Mouse (Mus musculus): ENCODE measurements at regions not wholly inside any gene's neighbourhood (a gene's known extent, or its start where the extent isn't known, plus 50 kb on each side); places are given as distances from the start of the nearest gene placed in this dataset.
"Not testable (repeated sequence)": the region's sequence is repeated elsewhere in the genome, so short reads cannot be mapped to it uniquely, and the experiment has no call there.

GRCm38 (mm10) chr15:41283199-41283598 lies 1149.0 kb downstream of the 9330182O14Rik start:
- no peak for DNase-seq (ENCODE audit: low spot score in 2 of 2)

- no peak for DNase-seq (ENCODE audit: low spot score in 2 of 2)
These were observed 1152.7 kb downstream of the 9330182O14Rik start for GRCm38 (mm10) chr15:41286809-41287413.

DNA sequence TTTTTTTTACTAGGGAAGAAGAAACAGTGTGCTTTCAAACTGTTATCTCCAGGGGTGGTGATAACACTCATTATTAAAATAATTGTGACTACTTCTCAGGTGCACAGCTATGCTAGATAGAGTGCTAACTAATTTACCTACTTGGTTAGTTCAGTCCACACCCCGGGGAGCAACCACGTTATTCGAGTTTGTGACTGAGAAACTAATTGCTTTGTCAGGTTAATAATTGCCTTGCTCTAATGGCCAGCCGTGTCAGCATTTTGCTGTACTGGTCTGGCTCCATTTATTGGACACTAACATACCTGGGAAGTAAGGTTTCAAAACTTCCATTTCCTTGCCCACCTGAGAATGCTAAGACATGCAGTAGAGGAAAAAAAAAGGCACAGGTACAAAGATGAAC lies 1163.3 kb downstream of the 9330182O14Rik start:
- no peak for DNase-seq (ENCODE audit: low spot score in 2 of 2)

DNA sequence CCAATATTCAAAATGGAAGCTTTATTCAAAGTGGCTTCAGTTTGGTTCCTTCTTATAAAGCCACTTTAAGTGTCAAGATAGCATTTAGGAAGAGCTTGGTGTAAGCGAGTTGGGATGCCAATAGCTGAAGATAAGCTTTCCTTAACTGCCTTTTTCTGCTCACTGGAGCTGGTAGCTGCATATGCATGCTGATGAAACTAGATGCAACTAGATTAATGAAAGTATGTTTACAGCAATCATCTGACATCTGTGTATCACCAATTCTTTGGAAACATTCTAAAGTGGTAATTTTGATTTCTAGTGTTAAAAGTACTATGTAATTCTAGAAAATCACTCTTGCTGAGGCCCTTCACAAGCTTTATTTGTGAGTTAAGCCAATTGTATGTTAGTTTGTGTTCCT lies 1172.5 kb downstream of the 9330182O14Rik start:
- no peak for DNase-seq (ENCODE audit: low spot score in 2 of 2)

DNA sequence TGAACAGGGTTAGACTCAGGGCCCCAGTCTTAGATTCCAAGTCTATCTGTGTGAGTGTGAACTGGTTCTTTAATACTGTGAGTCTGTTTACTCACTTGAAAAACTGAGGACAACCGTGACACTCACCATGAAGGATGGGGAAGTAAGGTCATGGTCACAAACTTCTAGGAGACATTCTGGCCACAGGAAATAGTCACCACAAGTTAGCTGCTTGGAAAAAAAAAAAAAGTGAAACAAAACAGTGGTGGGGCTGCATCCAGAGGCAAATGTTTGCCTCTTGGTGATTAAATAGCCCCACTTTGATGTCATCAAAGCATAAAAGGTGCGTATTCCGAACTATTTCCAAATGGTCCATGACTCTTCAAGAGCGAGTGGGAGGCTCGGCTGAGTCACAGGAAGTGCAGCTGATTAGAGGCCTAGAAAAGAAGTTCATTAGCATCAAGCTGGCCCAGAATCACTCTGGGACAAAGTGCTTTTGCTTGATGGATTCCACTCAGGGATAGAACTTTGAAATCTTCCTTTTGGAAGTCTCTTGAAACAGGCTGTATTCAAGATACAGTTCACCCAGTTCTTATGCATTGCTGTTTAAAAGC lies 1177.7 kb downstream of the 9330182O14Rik start:
- peak; percentile 29 to 41 for DNase-seq (ENCODE audit: low spot score in 2 of 2)

DNA sequence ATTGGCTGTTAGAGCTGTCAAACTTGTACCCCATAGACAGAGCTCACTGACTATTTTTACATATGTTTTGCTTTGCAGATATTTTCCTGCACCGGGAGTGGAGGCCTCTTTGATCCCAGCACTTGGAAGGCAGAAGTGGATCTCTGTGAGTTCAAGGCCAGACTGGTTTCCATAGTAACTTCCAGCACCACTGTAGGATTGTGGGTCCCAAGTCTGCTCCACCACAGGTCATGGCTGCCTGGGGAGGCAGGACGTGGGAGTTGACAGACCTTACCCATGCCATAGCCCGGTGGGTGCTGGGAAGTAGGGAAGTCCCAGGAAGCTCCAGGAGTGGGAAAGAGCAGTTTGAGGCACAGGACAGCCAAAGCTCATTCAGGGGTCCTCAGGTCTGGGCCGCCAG lies 1180.8 kb downstream of the 9330182O14Rik start:
- DNase-seq (ENCODE audit: low spot score in 2 of 2), result no peak

GRCm38 (mm10) chr15:41325633-41326252 lies 1191.6 kb downstream of the 9330182O14Rik start:
- peak; percentile 68 to 76 for DNase-seq (ENCODE audit: low spot score in 2 of 2)

GRCm38 (mm10) chr15:41329286-41329685 lies 1195.1 kb downstream of the 9330182O14Rik start:
- DNase-seq (ENCODE audit: low spot score in 2 of 2), result no peak

GRCm38 (mm10) chr15:41330085-41330484 lies 1195.9 kb downstream of the 9330182O14Rik start:
- DNase-seq (ENCODE audit: low spot score in 2 of 2), result no peak

DNA sequence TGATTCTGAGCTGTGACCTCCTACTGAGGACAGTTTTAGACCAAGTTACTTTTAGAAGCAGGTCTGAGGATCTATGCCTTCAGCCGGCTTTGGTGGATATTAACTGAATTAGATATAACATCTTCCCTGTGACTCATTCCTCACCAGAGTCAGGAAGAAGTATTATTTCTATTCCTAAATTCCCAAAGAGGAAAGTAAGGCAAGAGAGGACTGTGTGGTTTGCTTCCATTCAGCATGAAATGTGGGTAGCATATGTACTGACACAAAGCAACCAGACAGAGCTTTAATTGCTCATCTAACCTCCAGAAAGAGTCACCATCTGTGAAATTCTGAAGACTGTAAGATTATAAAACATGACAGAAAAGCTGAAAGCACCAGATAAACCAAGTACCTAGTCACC lies 1198.3 kb downstream of the 9330182O14Rik start:
- DNase-seq (ENCODE audit: low spot score in 2 of 2), result peak in 1 of 2 experiments; percentile 25

GRCm38 (mm10) chr15:41333165-41333564 lies 1199.0 kb downstream of the 9330182O14Rik start:
- no peak for DNase-seq (ENCODE audit: low spot score in 2 of 2)

- DNase-seq (ENCODE audit: low spot score in 2 of 2), result not testable (repeated sequence)
These were observed 1206.5 kb downstream of the 9330182O14Rik start for GRCm38 (mm10) chr15:41340621-41341020.

DNA sequence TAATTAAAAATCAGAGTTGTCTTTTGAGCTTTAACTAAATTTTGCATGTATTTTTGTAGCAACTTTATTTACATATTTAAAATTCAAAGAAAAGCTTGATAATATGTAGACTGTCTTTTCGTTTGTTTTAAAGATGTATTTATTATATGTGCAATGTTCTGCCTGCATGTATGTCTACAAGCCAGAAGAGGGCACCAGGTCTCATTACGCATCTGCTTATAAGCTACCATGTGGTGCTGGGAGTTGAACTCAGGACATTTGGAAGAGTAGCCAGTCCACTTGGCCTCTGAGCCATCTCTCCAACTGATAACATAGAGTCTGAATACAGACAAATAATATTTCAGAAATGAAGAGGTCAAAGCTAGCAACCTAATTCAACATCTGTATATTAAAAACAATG lies 1211.4 kb downstream of the 9330182O14Rik start:
- no peak for DNase-seq (ENCODE audit: low spot score in 2 of 2)

DNA sequence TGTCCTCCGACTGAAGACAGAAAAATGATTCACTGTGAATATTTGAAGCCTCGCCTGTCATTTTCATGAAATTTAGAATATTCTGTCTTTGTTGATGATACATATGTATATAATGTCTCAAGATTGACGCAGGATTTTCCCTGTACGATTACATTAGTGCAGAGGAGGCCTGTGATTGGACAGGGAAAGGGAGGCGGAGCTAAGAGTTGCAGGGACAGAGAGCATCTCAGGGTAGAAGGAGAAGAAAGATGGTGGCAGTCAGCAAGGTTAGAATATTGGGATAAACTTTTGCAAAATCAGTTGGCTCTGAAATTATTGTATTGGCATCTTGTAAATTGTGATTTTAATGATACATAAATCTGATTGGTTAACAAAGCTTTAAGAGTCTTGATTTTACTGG lies 1213.1 kb downstream of the 9330182O14Rik start:
- no peak for DNase-seq (ENCODE audit: low spot score in 2 of 2)

DNA sequence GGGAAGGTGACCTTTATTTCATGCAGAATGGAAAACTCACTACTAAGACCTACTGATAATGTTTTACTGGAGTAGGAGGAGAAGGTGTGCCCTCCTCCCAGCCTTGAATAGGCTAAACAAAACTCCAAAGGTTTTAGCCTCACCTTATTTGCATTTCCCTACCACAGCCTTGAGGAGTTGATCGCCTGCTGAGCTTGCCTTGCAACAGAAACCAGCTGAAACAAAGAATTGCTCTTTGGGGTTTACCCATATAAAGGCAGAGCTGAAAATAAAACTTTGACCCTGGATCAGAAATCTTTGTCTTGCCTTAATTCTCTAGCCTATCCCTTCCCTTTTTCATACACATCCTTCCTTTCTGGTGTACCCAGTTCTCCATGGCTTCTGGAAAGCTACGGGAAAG lies 1218.0 kb downstream of the 9330182O14Rik start:
- DNase-seq (ENCODE audit: low spot score in 2 of 2), result no peak

GRCm38 (mm10) chr15:41359276-41359675 lies 1225.1 kb downstream of the 9330182O14Rik start:
- no peak for DNase-seq (ENCODE audit: low spot score in 2 of 2)

DNA sequence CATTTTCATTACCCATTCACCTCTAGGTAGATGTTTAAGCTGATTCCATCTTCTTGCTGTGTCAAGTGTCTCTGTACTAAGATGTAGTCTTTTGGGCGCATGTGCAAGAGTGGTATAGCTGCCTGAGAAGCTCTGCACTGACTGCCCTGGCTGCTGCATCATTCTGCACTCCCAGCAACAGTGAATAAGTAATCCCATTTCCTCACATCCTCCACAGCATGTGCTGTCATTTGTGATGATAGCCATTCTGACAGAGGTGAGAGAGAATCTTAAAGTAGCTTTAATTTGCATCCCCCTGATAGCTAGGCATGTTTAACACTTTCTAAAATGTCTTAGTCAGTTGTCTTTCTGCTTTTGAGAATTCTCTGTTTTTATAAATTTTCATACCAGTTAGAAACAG lies 1240.5 kb downstream of the 9330182O14Rik start:
- DNase-seq (ENCODE audit: low spot score in 2 of 2), result peak in 1 of 2 experiments; percentile 31

GRCm38 (mm10) chr15:41375906-41376305 lies 1241.7 kb downstream of the 9330182O14Rik start:
- DNase-seq (ENCODE audit: low spot score in 2 of 2), result no peak

DNA sequence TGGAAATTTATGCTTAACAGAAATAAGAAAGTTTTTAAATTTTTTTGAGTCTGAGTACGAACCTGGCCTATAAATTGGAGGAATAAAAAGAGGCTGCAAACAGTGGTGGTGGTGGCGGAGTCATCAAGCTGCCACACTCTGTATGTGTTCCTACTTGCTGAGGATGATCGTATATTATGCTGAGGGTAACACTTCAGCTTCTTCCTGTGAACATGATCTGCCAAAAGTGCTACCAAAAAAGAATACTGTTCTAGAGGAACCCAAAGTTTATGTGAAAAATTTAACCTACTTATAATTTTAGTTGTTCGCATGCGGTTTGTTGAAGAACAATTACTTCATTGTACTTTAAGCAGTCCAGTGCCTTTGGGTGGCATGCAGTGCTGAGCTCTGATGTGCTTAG lies 1245.5 kb downstream of the 9330182O14Rik start:
- DNase-seq (ENCODE audit: low spot score in 2 of 2), result peak; percentile 15 to 19

DNA sequence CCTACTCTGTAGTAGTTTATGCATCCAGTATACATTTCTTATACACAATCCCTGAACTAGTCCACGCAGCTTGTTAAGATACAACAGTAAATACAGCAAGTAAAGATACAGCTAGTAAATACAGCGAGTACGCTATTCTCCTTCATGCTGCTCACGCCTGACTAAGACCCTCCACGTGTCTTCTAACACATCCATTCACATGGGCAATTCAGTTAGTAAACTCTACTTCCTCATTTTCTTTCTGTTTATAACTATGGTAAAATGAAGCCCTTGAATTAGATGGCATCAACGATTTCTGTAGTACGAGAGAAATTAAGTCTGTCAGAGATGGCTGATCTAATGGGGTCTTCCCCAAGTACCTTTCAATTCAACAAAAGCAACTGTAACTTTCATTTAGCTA lies 1246.3 kb downstream of the 9330182O14Rik start:
- DNase-seq (ENCODE audit: low spot score in 2 of 2), result no peak

DNA sequence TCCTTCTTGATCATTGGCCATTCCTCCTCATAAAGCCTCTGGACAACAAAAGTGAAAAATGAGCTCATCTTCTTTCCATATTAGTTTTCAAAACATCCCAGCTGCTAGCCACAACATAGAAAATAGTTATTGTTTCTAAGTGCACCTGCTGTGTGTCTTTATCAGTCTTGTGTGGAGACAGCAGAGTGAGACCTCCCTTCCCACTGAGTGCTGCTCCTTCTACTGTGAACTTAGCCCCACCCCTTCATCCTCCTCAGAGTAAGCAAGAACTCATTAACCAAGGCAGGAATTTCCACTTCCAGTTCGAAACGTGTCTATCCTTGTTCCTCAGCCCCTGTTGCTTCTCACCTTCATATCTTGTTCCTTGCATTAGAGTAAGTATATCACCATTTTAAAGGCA lies 1256.5 kb downstream of the 9330182O14Rik start:
- DNase-seq (ENCODE audit: low spot score in 2 of 2), result no peak

All from right cerebral cortex, adult 2 months (tissue).